Mouse (Mus musculus) brain, adult 10 weeks (tissue): ENCODE measurements around the gene Sptan1. TPM values are rescaled to one million over a fixed set of nuclear protein-coding genes. Genes with fewer than 3 reads are reported as not detected.

Experiments used
- polyA plus RNA-seq: library from polyadenylated mRNA; stranded (reverse); fragments of 350-450 nt; fragmentation: Illumina TruSeq; extraction: RNeasy Lipid Tissue Mini Kit (QIAGEN cat#74804); gene quantifications from one replicate; pipeline ENCODE4 v1.2.3, GENCODE M21; 2015; ENCODE audit warnings: low read depth, low replicate concordance

The Sptan1 gene
- polyA plus RNA-seq = 440 TPM

GRCm38 (mm10) chr2:29965250-29965843 lies at the start of gene Sptan1:
TSS of gene Sptan1 (plus strand) at chr2:29965560.

GRCm38 (mm10) chr2:29934906-29935599 lies 30.3 kb upstream of the Sptan1 start, which contains the start of gene Gle1:
TSS of gene Gle1 (plus strand) at chr2:29935426.

GRCm38 (mm10) chr2:30048699-30049388 lies 83.5 kb downstream of the Sptan1 start, which contains the start of gene Wdr34:
TSS of gene Wdr34 (minus strand) at chr2:30048881.

GRCm38 (mm10) chr2:30057223-30057904 lies 92.0 kb downstream of the Sptan1 start, which contains the start of gene Set:
TSS of gene Set (plus strand) at chr2:30057378.

GRCm38 (mm10) chr2:30077502-30078348 lies 112.4 kb downstream of the Sptan1 start, which contains the start of gene Pkn3:
TSS of gene Pkn3 (plus strand) at chr2:30077684.

Other genes with a start within 250 kb of the Sptan1 start
- 0.45 TPM for gene Gm13420, start 213.9 kb upstream of the Sptan1 start, polyA plus RNA-seq
- gene Gm13547, start 206.2 kb upstream of the Sptan1 start, polyA plus RNA-seq = not detected
- 32.5 TPM for gene Coq4, start 178.1 kb upstream of the Sptan1 start, polyA plus RNA-seq
- gene Trub2, start 177.1 kb upstream of the Sptan1 start, polyA plus RNA-seq = 27.5 TPM
- gene Slc27a4, start 162.9 kb upstream of the Sptan1 start, polyA plus RNA-seq = 57.3 TPM
- gene Urm1, start 145.5 kb upstream of the Sptan1 start, polyA plus RNA-seq = 79.5 TPM
- 10.6 TPM for gene Cercam, start 96.4 kb upstream of the Sptan1 start, polyA plus RNA-seq
- gene Odf2, start 76.3 kb upstream of the Sptan1 start, polyA plus RNA-seq = 74.7 TPM
- gene Gle1, start 30.1 kb upstream of the Sptan1 start, polyA plus RNA-seq = 46.6 TPM
- 38.2 TPM for gene Wdr34, start 83.3 kb downstream of the Sptan1 start, polyA plus RNA-seq
- 242 TPM for gene Set, start 91.8 kb downstream of the Sptan1 start, polyA plus RNA-seq
- 1.4 TPM for gene Pkn3, start 112.1 kb downstream of the Sptan1 start, polyA plus RNA-seq
- 7.5 TPM for gene Zdhhc12, start 128.1 kb downstream of the Sptan1 start, polyA plus RNA-seq
- 100 TPM for gene Zer1, start 159.0 kb downstream of the Sptan1 start, polyA plus RNA-seq
- 34.8 TPM for gene Tbc1d13, start 168.2 kb downstream of the Sptan1 start, polyA plus RNA-seq
- 23.6 TPM for gene Endog, start 205.9 kb downstream of the Sptan1 start, polyA plus RNA-seq
- 42.4 TPM for gene Spout1, start 212.9 kb downstream of the Sptan1 start, polyA plus RNA-seq
- 15.7 TPM for gene Kyat1, start 240.3 kb downstream of the Sptan1 start, polyA plus RNA-seq